Mouse (Mus musculus): ENCODE measurements at regions not wholly inside any gene's neighbourhood (a gene's known extent, or its start where the extent isn't known, plus 50 kb on each side); places are given as distances from the start of the nearest gene placed in this dataset.

GRCm38 (mm10) chr4:67646090-67646489 is 818.7 kb downstream of the Tlr4 start:
- no peak for DNase-seq (ENCODE audit: low spot score in 2 of 2)

- DNase-seq (ENCODE audit: low spot score in 2 of 2): no peak
These were observed 834.7 kb downstream of the Tlr4 start for GRCm38 (mm10) chr4:67662122-67662521.

- DNase-seq (ENCODE audit: low spot score in 2 of 2): no peak
These were observed 846.6 kb downstream of the Tlr4 start for GRCm38 (mm10) chr4:67673961-67674360.

DNA sequence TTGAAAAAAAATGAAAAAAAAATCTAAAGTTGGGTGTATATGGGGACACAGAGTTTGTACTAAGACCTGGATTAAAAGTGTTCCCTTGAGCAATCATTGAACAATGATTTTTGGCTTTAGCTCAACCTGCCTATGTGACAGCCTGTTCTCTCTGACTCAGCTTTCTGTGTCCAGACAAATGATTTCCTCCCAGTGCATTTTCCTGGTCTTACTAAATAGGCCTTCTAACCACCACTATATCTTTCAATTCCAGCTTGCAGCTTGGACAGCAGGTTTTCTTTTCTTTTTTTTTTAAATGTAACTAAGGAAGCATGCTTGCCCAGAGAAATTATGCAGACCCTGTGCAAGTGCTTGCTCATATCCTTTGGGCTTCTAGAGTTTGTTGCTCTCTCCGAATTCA is 850.2 kb downstream of the Tlr4 start:
- DNase-seq (ENCODE audit: low spot score in 2 of 2): no peak

GRCm38 (mm10) chr4:67698438-67698837 is 871.1 kb downstream of the Tlr4 start:
- DNase-seq (ENCODE audit: low spot score in 2 of 2): no peak

Data from urinary bladder, postnatal 36 days (tissue).